Mouse (Mus musculus): ENCODE results near the gene Zfp704.

DNA sequence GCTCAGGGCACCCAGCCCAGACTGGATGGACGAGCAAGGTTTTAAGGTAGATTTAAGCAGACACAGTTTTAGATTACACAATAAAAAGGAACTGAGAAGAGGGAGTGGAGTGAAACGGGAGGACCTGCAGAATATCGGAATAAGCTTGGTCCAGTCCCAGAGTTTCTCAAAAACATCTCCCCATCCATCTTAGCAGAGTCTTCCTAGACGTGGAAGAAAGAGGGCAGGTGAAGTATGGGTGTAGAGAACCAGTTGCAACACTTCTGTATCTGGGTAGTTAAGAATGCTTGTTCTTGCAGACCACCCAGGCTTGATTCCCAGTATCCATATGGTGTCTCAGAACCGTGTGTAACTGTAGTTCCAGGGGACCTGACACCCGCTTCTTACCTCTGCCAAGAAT is 149.6 kb downstream of the Zfp704 start:
- TF ChIP-seq NANOG (IDR thresholded peaks at IDR 0.05; ENCODE audit: borderline replicate concordance, low read length) (no peak), CTCF (conservative IDR thresholded peaks at IDR 0.05; ENCODE audit: low read length) (no peak), POU5F1 (IDR thresholded peaks at IDR 0.05; ENCODE audit: borderline replicate concordance, low read length) (no peak)
